Mouse (Mus musculus): ENCODE measurements around the gene Mdm2. TPM values are rescaled to one million over a fixed set of nuclear protein-coding genes. Genes with fewer than 3 reads are reported as not detected.

Gene Mdm2
- polyA plus RNA-seq, 1 experiment from 2014 or later, result 35.1 TPM

DNA sequence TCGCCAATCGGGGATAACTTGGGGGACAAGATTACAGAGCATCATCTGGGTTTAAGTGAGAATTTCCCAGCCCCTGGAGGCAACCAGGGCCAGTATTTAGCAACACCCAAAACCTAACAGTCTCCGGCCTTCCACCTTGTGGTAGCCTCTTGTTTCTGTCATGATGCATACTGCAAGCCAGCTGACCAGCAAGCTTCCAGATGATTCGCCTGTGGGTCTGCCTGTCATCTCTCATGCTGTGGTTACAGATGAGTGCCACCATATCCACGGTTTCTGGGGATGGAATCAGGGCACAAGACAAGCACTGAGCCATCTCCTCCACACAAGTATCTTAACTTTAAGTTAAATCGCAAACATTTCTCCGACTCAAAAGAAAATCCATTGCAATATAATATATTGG lies 23.0 kb downstream of the Mdm2 start:
- no peak overlapping the region for H3K4me3 ChIP-seq (replicated peaks)
- no peaks in the 10 kb centered on the region for H3K4me1 ChIP-seq (replicated peaks)
- no peaks in the 10 kb centered on the region for H3K27me3 ChIP-seq (replicated peaks)
- H3K9me3 ChIP-seq, result no peaks in the 10 kb centered on the region
- peaks cover 26% of the 10 kb centered on the region for H3K36me3 ChIP-seq
- H3K9ac ChIP-seq, result no peak overlapping the region
- H3K4me2 ChIP-seq (replicated peaks), result no peak overlapping the region
- ATAC-seq, result no peak
- no peak overlapping the region for H3K27ac ChIP-seq
- WGBS, result 91% methylated on average over 7 of the region's 7 CpGs

DNA sequence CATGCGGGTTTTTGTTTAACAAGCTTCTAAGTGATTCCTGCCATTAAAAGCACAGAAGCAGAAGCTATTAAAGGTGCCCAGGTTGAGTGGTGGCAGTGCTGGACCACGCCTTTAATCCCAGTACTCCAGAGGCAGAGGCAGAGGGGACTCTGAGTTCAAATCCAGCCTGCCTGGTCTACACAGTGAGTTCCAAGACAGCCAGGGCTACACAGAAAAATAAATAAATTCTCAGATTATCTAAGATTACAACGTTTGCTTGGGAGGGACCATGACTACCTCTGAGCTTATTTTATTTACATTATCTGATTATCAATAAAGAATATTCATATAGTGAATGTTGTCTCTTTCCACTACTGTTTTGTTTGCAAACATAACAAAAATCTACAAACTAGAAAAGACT lies 23.5 kb downstream of the Mdm2 start:
- no peaks in the 10 kb centered on the region for H3K27me3 ChIP-seq (replicated peaks)
- WGBS, result 74% methylated on average over 3 of the region's 3 CpGs
- H3K9ac ChIP-seq, result no peak overlapping the region
- peaks cover 24% of the 10 kb centered on the region for H3K36me3 ChIP-seq
- no peak overlapping the region for H3K27ac ChIP-seq
- H3K9me3 ChIP-seq, result no peaks in the 10 kb centered on the region
- H3K4me2 ChIP-seq (replicated peaks), result no peak overlapping the region
- no peaks in the 10 kb centered on the region for H3K4me1 ChIP-seq (replicated peaks)
- ATAC-seq, result no peak
- H3K4me3 ChIP-seq (replicated peaks), result no peak overlapping the region

DNA sequence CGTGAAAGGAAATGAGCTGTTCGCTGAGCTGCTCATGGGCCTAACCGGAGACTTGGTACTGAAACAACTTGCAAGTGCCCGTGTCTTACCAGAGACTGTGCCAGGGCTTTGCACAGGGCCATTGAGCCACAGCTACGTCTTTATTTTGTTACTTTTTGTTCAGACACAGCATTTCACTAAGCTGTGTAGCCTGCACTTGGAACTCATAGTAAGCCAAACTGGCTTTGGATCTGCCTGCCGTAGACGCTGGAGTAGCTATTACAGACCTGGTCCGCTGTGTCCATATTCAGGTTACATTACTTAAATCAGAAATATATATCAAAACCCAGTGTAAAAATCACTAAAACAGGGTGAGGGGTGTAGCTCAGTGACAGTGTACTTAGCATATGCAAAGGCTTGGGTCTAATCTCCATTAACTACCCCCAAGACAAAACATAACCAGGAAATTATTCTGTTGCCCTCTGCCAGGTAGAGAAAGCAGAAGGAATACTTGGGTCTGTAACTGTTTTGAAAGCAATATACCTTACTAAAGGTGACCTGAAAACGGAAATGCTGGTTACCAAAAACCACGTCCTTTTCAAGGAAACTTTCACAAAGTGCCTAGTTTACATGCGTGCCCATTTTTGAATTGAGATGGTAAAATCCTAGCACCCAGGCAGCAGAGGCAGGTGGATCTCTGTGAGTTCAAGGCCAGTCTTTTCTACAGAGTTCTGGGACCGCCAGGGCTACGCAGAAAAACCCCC lies 24.5 kb downstream of the Mdm2 start:
- Histone ChIP-seq H3K27me3 (replicated peaks) (no peaks in the 10 kb centered on the region), H3K27ac (no peak overlapping the region), H3K4me1 (replicated peaks) (no peaks in the 10 kb centered on the region), H3K9me3 (no peaks in the 10 kb centered on the region), H3K9ac (no peak overlapping the region), H3K36me3 (peaks cover 17% of the 10 kb centered on the region), H3K4me2 (replicated peaks) (no peak overlapping the region), H3K4me3 (replicated peaks) (no peak overlapping the region)
- WGBS, result 95% methylated on average over 13 of the region's 13 CpGs
- no peak for ATAC-seq

DNA sequence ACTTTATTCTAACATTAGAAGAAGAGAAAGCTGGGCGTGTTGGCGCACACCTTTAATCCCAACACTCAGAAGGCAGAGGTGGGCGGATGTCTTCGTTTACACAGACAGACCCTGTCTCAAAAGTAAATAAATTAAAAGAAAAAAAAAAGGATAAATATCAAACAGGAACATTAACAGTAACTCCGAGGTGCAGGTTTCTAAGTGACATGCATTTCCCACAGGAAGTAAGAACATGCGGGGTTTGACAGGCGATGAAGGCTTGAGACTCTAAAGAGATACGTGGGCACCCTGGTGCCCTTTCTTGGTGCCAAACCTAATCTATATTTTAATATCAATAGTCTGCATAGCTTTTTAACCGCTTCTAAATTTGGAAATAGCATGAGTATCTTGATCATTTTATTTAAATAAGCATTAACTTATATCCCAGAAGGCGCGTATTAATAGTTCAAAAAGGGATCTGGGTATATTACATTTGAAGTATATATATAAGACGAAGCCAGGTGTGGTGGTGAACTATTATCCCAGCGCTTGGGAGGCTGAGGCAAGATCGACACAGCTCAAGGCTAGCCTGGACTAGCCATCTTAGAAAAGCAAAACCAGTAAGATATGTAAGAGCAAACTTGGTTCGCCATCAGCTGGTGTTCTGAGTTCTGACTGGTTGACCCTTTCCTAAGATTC lies 25.2 kb downstream of the Mdm2 start:
- no peak for ATAC-seq
- H3K36me3 ChIP-seq, result peaks cover 11% of the 10 kb centered on the region
- 93% methylated on average over 15 of the region's 15 CpGs for WGBS
- no peak overlapping the region for H3K4me2 ChIP-seq (replicated peaks)
- H3K9me3 ChIP-seq, result no peaks in the 10 kb centered on the region
- H3K27ac ChIP-seq, result no peak overlapping the region
- H3K27me3 ChIP-seq (replicated peaks), result no peaks in the 10 kb centered on the region
- no peak overlapping the region for H3K4me3 ChIP-seq (replicated peaks)
- H3K4me1 ChIP-seq (replicated peaks), result no peaks in the 10 kb centered on the region
- H3K9ac ChIP-seq, result no peak overlapping the region

DNA sequence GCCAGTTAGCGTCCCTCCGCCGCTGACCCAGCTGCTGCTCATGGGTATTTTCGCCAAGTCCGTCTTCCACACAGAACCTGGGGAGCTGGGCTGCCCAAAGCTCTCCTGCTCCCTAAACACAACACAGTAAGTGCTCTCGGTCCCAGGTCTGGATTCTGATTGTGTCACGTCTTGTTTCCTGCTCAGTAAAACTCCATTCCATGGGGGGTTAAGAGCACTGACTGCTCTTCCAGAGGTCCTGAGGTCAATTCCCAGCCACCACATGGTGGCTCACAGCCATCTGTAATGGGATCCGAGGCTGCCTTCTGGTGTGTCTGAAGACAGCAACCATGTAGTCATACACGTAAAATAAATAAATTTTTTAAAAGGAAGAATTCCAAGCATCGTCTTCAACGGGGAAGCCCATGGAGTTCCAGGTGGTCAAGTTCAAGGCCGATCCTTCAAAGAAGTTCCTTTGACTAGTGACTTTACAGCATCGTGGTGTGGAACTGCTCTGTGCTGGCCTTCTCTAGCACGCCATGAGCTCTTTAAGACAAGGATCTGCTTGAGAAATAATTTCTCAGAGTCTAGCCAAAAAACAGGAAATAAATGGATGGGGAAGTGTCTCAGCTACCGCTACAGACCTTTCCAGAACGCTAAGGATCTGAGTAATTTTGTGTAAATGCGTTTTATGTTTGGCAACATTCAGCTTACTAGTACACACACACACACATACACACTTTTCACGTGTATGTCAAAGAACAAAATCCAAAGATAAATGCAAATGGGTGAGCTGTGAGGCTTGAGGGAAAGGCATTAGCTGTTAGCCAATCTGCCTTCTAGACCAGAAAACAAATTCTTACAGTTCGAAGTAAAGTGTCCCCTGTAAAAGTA lies 26.0 kb downstream of the Mdm2 start:
- 84% methylated on average over 19 of the region's 19 CpGs for whole genome bisulfite sequencing
- no peaks in the 10 kb centered on the region for H3K9me3 ChIP-seq
- no peak for ATAC-seq
- H3K9ac ChIP-seq, result no peak overlapping the region
- H3K27ac ChIP-seq, result no peak overlapping the region
- no peak overlapping the region for H3K4me3 ChIP-seq (replicated peaks)
- no peaks in the 10 kb centered on the region for H3K27me3 ChIP-seq (replicated peaks)
- peaks cover 9% of the 10 kb centered on the region; the same call in 1 of the 2 replicates for H3K36me3 ChIP-seq
- no peaks in the 10 kb centered on the region for H3K4me1 ChIP-seq (replicated peaks)
- no peak overlapping the region for H3K4me2 ChIP-seq (replicated peaks)

DNA sequence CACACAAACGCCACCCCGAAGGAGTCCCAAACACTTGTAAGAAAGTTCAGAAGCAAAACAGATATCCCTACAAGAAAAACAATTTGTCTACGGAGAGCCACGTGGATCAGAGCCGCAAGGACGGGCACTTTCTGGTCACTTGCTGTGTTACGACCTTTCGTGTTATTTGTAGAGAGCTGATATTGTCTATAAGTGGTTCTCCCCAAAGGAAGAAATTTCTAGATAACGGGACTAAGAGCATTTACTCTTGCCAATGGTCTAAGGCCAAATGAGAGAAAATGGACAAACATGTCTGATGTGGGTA lies 26.9 kb downstream of the Mdm2 start:
- no peaks in the 10 kb centered on the region for H3K27me3 ChIP-seq (replicated peaks)
- 91% methylated on average over 9 of the region's 9 CpGs for WGBS

DNA sequence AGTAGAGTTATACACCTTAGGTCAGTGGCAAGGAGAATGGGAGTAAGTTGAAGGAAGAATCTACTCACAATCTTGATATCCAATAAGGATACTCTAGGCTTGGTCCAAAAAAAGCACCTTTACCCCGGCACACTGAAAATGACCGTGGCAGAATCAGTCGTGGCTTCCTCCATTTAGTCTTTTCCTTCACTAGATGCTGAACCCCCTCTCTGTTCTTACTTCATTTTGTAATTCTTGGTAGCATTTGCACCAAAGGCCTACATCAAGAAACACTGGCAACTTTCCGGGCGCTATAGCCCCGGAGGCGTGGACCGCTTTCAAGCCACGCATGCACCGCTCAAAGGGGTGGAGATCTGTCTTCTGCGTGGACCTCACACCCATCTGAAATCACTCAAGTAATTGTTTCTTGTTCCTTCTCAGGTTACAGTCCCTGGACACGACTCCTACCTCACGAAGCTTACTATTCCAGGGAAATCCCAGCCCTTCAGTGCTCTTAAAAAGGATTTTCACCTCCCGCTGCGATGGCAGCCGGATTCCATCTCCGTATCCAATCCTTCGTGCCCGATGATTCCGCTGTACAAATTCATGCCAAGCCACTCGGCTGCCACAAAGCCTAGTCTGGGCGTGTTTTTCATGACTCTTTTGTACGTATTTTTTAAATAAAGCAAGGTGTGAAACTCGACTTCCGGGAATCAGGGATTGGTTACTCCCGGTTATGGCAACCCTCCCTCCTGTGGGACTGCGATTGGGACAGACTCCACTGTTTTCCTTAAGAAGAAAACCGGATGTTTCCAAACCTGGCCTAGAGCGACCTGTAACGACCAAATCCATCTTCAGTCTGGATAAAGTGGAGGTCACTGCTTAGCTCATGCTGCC lies 27.5 kb downstream of the Mdm2 start:
- H3K4me2 ChIP-seq (replicated peaks), result no peak overlapping the region
- 85% methylated on average over 30 of the region's 30 CpGs for WGBS

More for the DNA sequence above, 26.9 kb downstream of the Mdm2 start:
- Histone ChIP-seq H3K4me2 (replicated peaks) (no peak overlapping the region), H3K9me3 (no peaks in the 10 kb centered on the region), H3K4me3 (replicated peaks) (no peak overlapping the region), H3K4me1 (replicated peaks) (no peaks in the 10 kb centered on the region), H3K27ac (no peak overlapping the region), H3K36me3 (peaks cover 6% of the 10 kb centered on the region; the same call in 1 of the 2 replicates), H3K9ac (no peak overlapping the region)
- no peak for ATAC-seq

DNA sequence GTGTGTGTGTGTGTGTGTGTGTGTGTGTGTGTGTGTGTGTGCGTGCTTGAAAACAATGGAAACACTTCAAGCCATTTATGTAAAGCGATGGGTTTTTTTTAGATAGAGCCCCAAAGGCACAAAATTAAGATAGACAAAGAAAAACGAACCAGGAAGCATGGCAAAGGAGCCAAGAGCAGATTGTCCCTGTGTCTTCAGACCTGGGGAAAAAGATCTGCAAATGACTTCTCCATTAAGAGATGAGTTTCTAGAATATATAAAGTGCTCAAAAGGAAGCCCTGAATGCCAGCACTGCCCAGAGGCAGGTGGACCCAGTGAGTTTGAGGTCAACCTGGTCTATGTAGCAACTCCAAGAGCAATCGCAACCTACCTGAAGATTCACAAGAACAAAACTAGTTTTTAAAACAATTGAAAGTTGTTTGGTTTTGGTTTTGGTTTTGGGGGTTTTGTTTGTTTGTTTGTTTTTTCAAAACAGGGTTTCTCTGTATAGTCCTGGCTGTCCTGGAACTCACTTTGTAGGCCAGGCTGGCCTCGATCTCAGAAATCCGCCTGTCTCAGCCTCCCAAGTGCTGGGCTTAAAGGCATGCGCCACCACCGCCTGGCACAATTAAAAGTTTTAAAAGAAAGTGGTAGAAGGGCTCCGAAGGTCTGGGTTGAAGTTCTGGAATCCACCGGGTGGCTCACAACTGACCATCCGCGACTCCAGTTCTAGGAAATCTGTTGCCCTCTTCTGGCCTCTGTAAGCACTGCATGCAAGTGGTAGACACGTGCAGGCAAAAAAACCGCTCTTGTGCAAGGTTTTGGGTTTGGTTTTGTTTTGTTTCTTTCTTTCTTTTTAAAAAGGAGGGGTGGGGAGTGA lies 28.3 kb downstream of the Mdm2 start:
- no peak for ATAC-seq
- Histone ChIP-seq H3K4me3 (replicated peaks) (no peak overlapping the region), H3K9me3 (no peaks in the 10 kb centered on the region), H3K4me2 (replicated peaks) (no peak overlapping the region), H3K27me3 (replicated peaks) (no peaks in the 10 kb centered on the region), H3K27ac (no peak overlapping the region), H3K9ac (no peak overlapping the region), H3K36me3 (0 out of 2 replicates have a peak, but pooled peaks cover 3% of the 10 kb centered on the region), H3K4me1 (replicated peaks) (0 out of 2 replicates have a peak, but pooled peaks cover 2% of the 10 kb centered on the region)
- 69% methylated on average over 14 of the region's 14 CpGs for WGBS

More for the DNA sequence above, 27.5 kb downstream of the Mdm2 start:
- Histone ChIP-seq H3K9me3 (no peaks in the 10 kb centered on the region), H3K27me3 (replicated peaks) (no peaks in the 10 kb centered on the region), H3K4me1 (replicated peaks) (no peaks in the 10 kb centered on the region), H3K4me3 (replicated peaks) (no peak overlapping the region), H3K27ac (no peak overlapping the region), H3K9ac (no peak overlapping the region), H3K36me3 (0 out of 2 replicates have a peak, but pooled peaks cover 3% of the 10 kb centered on the region)
- no peak for ATAC-seq

DNA sequence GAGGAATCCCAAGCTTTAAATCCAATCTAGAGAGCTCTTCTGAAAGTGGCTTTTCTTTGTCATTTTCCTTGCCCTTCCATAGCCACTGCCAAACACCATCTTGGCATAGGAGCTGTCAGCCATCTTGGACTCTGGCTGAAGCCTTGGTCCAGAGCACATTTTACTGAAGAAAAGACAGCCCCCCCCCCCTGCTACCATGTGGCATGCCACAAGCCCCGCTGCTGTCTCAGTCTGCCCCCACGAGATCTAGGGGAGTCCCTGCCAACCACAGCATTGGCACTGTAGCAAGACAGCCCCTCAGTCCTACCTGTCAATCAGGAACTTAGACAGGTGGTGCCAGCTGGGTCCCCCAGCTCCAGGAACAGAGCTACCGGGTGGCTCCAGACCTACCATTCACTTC lies 29.0 kb downstream of the Mdm2 start:
- 93% methylated on average over 3 of the region's 3 CpGs for WGBS
- ATAC-seq, result no peak
- no peak overlapping the region for H3K9ac ChIP-seq

DNA sequence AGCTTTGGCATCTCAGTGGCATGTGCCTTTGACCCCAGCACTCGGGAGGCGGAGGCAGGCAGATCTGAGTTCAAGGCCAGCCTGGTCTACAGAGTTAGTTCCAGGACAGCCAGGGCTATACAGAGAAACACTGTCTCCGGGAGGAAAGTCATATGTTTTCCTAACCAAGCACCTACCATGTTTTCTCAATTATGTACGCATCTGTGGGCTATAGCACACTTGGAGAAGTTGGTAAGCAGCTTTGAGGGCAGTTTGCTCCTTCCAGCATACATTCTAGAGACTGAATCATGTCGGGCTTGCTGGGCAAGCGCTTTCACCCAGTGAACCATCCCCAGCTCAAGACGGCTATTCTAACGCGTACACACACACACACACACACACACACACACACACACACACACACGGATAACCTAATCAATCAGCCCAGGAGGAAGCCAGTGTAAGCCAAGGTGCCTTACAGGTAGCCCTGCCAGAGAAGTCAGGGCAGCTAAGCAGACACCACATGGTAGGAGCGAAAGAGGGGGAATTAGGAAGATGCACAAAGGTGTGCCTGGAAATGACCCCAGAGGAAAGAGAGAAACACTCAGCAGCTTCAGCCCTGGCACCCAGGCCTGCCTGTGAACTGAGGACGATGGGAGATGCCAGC lies 29.6 kb downstream of the Mdm2 start:
- H3K27me3 ChIP-seq (replicated peaks), result no peaks in the 10 kb centered on the region
- no peak for ATAC-seq
- 0 out of 2 replicates have a peak, but pooled peaks cover 3% of the 10 kb centered on the region for H3K36me3 ChIP-seq
- H3K9me3 ChIP-seq, result no peaks in the 10 kb centered on the region
- H3K27ac ChIP-seq, result no peak overlapping the region
- WGBS, result 81% methylated on average over 12 of the region's 12 CpGs
- H3K4me1 ChIP-seq (replicated peaks), result 0 out of 2 replicates have a peak, but pooled peaks cover 6% of the 10 kb centered on the region
- H3K4me3 ChIP-seq (replicated peaks), result no peak overlapping the region
- no peak overlapping the region for H3K9ac ChIP-seq
- no peak overlapping the region for H3K4me2 ChIP-seq (replicated peaks)

More for the DNA sequence above, 29.0 kb downstream of the Mdm2 start:
- Histone ChIP-seq H3K4me3 (replicated peaks) (no peak overlapping the region), H3K27ac (no peak overlapping the region), H3K27me3 (replicated peaks) (no peaks in the 10 kb centered on the region), H3K36me3 (0 out of 2 replicates have a peak, but pooled peaks cover 3% of the 10 kb centered on the region), H3K4me1 (replicated peaks) (0 out of 2 replicates have a peak, but pooled peaks cover 2% of the 10 kb centered on the region), H3K9me3 (no peaks in the 10 kb centered on the region), H3K4me2 (replicated peaks) (no peak overlapping the region)
